Mouse (Mus musculus) CD4-positive helper T cell, adult 2 months (primary cell): ENCODE results near the gene Nbas.

Experiments used
- DNase-seq: peaks from one replicate; pipeline ENCODE4 v3.0.0-alpha.2; 2012; ENCODE audit warnings: low read depth, missing footprints, low spot score

The Nbas gene

DNA sequence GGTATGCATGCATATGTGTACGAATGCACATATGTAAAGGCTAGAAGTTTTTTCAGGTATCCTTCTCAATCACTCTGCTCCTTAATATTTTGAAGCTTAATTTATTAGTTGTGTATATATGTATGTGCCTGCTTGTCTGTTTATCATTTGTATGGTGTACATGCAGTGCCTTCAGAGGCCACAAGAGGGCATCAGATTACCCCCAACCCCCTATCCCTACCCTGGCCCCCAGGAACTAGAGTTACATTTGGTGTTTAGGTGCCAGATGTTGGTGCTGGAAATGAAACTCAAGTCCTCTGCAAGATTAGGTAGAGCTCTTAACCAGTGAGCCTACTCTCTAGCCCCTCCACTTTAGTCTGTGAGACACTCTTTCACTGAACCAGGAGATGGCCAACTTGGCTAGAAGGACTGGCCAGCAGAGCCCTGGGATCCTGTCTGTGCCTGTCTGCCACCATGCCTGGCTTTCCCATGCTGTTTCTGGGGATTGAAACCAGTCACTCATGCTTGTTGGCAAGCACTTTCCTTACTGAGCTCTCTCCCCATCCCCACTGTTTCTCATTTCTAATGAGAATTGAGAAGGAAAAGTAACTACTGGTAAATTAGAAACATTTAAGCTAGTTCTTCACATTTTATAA is 263.9 kb downstream of the Nbas start:
- no peak for DNase-seq

DNA sequence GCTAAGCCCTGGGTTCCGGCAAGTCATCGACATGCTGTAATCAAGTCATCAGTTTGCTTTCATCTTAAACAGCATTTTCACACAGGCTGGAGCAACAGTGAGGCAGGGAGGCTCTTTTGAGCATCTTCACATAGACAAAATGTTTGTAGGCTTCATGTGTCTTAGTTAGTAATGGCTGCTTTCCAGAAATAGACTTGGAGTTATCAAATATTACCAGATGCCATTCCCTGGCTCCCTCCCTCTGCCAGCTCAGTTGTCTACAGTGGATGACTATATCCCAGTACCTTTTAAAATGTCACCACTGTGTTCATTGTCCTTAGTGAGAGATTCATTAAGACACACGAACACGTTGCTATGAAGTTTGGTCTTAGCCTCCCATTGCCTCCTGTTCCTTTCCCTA is 270.2 kb downstream of the Nbas start:
- DNase-seq: no peak

DNA sequence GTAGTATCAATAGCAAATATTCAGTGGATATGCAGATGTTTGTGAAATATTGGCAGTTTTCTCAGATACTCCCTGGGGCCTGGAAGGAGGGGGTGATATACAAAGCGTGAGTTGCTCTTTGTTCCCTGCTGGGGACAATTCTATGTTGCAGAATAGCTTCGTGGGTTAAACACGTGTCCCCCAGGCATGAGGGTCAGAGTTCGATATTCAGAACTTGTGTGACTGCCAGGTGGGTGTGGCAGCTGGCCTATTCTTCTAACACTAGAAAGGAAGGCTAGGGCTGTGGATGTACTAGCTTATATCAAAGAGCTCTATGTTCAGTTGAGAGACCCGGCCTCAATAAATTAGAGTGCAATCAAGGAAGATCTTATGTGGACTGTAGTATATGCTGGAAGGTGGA is 274.9 kb downstream of the Nbas start:
- no peak for DNase-seq

DNA sequence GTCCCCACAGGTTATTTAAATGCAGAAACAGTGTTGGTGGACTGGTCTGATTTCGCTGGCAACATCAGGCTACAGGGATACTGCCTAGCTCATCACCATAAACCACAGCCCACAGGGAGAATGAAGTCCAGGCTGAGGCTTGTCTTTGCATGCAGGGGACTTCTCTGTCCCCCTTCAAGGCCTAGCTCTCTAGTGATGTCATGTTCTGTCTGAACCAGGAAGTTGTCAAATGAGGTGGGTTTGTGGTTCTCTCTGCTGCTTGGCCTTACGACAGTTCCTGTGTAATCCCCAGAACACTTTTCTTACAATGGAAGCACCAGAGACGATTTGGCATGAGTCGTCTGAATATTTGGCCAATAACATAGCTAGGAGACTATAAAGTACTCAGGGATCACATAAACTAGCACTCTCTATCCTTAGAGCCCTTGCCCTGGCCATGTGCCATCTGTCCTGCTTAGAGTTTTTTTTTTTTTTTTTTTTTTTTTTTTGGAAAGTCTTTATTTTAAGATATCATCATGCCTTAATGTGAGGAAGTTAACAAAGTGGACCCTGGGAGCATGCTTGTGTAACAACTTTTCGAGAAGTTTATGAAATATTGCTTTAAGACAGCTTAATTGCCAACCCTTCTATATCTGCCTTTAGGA is 294.8 kb downstream of the Nbas start:
- DNase-seq: no peak

DNA sequence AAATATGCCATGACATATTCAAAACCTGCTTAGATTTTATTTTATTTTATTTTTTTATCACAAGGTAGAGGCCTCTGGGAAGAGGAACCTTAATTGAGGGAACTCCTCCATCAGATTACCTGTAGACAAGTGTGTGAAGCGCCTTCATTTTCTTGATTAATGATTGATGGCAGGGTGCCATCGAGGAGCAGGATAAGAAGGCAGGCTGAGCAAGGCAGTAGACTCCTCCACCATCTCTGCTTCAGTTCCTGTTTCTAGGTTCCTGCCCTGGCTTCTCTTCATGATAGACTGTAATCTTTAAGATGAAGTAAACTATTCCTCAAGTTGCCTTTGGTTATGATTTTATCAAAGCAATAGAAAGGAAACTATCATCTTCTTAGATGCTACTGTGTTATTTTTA is 295.4 kb downstream of the Nbas start:
- DNase-seq: no peak

DNA sequence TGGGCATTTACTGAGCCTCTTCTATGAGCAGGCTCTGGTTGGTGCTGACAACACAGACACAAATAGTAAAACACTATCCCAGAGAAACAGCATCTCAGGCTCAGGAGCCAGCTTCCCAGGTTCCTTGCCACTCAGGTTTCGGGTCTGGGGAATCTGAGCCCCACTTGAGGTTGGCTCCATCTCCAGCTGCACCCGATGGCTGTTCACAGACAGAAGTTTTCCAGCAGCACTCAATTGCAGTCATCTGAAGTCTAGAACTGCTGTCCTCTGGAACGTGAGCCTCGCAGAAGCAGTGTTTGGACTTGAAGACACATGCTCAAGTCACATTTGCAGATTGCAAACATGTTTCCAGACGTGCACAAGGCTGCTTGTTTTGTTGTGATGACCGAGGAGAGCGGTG is 297.5 kb downstream of the Nbas start:
- no peak for DNase-seq

DNA sequence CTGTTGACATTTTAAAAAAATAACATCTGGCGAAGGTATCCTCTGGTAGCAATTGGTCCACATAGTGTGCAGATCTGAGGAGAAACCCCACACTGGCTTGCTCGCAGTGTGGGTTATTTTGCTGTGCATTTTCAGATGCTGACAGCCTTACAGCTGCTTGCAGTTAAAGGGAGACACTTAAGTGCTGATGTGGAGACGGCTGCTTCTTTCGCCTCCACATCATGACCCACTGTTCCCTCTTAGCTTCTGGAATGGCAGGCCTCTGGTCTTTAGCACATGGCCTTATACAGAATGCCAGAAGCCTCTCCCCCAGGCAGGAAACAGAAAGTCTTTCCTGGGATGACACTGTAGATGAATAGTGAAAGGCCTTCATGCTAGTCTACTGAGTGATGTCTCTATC is 306.2 kb downstream of the Nbas start:
- no peak for DNase-seq

DNA sequence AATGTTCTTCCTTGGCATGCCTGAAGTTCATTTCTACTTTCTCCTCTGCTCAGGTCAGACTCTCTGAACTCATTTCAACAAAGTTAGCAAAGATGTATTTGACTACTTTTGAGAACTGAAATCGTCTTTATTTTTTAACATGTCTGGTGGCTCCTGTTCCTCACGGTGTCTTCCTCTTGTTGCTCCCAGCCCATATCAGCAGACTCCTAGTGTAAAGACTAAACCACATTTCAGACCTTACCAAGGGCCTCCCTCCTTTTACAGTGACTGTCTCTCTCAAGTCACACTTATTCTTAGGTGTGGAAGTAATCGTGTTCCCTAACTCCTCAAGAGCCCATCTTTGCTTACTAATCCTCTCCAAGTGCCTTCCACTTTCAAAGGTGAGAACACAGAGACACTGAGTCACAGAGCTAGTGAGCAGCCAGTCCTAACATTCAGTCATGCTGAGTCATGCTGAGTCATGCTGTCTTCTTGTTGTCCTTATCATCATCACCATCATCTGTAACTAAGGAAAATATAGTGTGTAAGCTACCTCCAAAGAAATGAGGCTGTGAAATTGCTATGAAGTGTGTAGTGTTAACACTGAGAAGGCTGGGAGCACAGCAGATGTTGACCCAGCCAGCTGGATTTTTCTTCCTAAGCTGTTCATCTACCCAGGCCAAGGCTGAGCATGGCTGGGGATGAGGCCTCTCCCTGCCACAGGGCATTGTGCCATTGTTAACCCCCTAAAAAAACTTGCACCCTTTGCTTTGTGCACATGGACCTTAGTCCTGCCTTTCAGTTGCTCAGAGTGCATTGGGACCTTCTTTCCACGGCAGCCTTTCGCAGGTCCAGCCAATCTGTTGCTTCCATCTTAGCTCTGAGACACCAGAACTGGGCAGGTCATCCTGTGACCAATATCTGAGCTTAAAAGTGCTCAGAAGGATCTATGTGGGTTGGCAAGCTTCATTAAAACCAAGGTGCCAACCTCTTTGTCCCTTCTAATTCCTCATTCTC is 307.0 kb downstream of the Nbas start:
- DNase-seq: no peak

DNA sequence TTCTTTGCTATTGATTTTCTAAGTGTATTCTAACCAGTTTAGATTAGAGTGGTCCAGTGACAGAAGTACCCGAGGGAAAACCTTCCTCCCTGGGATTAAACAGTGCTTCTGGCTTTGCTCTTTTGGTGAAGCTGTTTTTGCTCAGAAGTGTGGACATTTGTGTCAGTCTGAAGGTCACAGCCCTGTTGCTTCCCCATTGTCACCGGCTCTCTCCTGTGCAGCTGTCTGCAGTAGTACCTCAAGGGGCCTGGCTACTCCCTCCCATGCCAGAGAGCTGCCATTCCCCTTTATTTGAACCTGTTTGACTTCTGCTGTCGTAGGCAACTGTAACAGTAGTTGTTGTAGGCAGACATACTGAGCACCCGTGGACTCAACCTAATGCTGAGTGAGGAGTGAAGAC is 307.8 kb downstream of the Nbas start:
- DNase-seq: no peak

DNA sequence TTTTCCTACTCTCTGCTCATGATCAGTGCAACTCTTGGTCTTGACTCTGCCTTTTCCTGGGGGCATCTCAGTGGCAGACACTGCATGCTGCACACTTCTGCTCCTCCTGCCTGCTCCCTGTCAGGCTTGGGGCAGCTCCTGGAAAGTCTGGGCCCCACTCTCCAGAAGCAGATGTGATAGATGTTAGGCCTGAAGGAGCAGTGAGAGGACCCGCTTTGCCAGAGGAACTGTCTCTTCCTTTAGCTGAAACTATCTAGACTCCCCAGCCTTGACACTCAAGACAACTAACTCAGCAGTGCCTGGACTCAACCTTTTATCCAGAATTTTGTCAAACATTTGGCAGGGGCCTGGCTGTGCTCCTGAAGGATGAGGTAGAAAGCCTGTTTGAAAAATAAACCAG is 311.9 kb downstream of the Nbas start:
- DNase-seq: no peak

DNA sequence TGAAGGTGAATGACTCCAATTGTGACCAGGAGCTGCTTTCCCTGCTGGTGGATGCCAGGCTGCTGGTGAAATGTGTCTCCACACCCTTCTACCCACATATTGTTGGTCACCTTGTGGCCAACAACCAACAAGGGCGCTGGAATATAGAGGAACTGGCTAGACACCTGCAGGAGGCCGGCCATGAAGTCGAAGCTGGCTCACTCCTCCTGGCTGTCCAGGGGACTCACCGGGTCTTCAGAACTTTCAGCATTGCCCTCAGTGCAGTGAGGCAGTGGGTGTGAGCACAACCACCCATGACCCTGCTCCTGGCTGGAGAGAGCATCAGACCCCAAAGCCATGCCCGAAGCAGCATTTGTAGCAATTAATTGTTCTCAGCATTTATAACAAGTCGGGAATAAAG is 314.5 kb downstream of the Nbas start:
- no peak for DNase-seq

DNA sequence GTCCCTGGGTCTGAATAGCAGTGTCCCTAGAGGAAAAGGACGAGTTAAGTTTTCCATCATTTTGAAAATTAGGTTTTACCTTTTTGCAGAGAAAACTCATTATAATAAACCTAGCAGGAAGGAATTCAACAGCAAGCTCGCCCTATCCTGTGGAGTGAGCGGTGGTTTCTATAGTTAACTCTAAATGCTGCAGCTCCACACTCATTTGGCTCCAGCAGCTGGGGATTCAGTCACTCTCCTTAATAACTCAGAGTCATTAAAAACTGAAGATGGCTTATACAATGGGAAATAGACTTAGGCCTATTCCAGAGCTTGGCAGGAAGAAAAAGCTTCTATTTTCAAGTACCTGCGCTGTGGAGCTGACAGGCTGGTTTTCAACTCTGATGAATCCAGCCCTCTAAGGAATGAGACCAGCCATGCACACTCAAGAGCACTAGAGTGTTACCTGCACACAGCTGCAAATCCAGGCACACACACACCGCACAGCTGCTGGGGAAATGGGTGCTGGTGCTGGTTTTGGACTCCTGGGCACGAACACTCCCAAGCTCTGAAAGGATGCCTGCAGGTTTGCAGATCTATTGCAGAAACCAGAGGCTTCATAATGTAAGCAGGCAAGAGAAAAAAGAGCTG is 316.7 kb downstream of the Nbas start:
- no peak for DNase-seq

DNA sequence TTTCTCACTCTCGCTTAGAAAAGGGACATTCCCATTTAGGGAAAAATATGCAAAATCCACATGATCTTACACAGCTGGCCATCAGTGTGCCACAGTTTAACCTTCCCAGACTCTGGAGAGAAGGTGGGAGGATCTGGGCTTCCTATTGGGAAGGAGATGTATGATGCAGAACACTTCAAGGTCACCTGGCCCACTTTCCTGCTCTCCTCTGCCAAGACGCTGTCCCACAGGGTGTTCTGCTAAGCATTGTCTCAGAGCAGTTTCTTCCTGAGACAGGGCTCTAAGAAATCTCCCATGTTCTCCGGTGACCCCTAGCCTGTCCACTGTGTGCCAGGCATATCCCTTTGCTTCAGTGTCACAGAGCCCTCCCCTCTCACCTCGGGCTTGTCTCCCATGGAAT is 318.7 kb downstream of the Nbas start:
- no peak for DNase-seq

DNA sequence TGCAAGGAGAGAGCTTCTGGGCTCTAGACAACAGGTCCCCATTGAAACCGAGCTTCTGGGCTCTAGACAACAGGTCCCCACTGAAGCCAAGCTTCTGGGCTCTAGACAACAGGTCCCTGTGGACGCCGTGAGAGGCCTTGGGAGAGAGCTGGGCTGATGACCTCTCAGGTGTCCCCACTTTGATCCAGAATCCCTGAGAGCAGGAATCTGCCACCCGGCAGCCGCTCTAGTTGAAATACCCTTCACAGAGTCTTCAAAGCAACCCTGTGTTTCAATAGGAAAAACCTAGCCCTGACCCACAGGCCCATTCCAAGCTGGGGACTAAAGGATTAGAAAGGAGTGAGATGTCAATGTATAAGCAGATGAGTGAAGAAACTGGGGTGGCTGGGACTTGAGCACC is 320.1 kb downstream of the Nbas start:
- no peak for DNase-seq

DNA sequence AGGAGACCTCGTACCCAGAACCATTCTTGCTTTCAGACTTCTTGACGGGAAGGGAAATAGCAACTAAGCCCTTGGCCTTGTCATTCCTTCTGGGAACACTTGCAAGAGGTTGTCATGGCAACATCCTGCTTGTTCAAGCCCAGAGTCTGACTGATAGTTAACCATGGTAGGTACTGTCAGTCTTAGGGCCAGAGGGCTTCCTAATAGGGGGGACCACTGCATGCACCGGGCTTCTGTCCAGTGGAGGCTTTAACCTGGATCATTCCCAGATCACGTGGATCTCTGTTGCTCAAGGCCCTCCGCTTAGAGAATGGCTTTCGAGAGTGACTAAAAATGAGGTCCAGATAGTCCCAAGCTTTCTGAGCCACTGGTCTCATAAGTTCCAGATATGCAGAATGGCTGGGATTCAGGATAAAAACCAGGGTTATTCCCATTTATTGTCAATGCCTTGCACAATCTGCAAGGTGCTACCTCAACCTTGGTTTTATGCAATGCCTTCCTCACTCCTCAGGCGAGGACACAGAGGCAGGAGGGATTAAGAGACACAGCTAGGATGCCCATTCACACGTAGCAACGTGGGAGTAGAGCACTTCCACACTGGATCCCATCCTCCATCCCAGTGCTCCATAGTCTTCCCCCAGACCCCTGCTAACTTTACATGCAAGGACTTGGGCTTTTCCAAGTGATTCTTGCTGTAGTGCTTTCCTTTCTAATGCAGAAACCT is 326.0 kb downstream of the Nbas start:
- DNase-seq: no peak

DNA sequence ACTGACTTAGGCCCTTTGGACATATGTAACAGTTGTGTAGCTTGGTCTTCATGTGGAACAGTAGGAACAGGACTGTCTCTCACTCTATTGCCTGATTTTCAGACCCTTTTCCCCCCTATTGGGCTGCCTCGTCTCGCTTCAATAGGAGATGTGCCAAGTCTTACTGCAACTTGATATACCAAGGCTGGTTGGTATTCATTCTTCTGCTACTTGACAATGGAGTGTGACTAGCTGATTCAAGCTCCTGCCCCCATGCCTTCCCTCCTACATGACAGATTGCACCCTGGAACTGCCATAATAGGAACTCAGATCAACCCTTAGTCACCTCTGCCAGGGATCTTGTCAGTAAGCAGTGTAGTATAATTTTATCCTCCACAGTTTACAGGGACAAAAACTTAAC is 328.1 kb downstream of the Nbas start:
- DNase-seq: no peak

DNA sequence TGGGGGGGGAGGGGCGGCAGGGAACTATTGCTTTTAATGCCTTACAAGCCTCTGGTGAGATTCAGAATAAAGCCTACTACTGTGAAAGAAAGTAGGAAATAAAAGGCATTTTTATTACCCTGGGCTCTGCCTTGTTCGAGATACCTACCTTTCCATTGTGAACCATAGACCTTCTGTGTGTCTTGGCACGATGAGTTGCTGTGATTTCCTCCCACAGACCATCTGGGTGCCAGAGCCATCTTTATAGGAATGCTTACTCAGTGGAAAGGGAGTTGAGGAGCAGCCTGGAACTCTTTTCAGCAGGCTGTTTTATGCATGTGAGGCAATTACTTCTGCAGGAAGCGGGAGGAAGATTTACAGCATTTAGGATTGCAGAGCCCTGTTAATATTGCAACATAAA is 329.6 kb downstream of the Nbas start:
- DNase-seq: no peak

DNA sequence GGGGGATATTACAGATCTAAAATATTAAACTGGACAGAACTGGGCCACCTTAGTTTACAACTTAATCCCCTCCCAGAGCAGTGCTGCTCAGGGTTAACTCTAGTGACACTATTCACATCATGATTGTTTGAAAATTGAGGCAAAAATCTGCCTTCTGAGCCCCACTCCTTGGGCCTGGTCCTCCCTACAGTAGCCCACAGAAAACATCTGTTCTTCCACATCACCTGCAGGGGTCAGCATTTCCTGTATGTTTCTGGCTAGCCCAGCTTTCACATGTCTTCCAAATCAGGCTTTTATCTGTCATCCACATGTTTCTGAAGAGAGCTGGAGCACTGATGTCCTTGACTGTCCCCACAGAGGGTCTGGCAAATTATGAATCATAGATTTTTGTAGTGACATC is 333.5 kb downstream of the Nbas start:
- DNase-seq: no peak

DNA sequence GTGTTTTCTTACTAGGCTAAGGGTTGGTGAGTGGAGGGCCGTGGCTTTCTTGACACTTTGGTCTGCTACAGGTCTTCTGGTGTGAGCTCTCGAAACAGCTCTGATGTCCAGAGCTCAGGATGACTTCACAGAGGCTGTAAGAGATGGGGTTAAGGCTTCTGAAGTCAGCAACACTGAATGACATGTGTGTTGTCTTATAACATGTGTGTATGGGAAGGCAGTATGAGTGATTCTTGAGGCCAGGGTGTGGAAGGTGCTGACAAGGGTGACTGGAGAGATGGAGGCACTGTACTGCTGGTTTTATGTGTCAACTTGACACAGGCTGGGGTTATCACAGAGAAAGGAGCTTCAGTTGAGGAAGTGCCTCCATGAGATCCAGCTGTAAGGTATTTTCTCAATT is 338.1 kb downstream of the Nbas start:
- no peak for DNase-seq

DNA sequence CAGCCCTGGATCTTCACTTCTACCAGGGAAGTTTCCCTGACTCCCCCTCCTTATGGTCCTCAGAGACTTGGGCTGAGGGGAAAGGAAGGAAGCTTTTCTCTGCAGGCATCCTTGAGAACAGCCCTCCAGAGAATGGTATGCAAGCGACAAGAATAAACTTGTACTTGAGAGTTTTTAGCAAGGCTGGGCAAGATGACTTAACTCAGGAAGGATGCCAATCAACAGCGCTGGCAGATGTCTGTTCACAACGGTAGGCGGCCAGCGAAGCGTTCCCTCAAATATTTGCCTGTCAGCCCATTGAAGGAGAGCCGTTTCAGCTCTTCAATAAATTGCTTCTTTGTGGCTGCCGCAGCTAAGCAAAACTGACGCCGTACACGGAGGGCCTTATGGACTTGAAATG is 340.1 kb downstream of the Nbas start:
- no peak for DNase-seq

DNA sequence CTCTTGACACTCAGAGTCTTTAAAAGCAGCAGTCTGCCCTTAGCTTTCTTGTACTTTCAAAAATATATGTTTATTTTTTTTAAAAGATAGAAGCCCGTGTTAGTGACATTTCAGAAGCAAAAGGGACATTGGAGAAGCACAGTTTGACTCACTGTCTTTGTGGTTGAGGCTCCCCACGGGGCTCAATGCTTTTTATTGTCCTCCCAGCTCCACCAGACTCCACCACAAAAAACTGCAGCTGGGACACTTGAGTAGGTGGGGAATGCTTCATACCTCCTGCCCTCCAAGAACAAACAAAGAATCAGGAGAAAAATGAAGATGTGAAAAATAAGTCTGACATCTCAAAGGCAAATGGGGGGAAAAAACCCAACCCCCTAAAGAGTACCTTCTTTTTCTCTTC is 344.1 kb downstream of the Nbas start:
- no peak for DNase-seq

DNA sequence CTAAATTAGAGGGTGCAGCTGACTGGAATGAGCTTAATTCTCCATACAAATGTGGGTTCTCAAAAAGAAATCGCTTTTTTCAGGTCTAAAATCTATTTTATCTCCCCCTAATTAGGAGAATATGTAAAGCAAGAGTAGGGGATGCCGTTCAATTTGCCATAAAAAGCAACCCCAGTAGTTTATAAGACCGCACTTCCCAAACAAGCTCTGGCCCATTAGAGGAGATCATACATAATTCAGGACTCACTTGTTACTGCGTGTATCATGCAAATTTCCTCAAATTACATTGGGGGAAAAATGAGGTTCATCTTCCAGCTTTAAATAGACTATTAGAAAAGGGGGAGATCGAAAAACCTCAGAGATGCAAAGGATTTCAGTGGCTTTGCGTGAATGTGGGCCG is 346.7 kb downstream of the Nbas start:
- no peak for DNase-seq
